ENCODE assay signal across 17 mouse cellular contexts in the genomic region with DNA sequence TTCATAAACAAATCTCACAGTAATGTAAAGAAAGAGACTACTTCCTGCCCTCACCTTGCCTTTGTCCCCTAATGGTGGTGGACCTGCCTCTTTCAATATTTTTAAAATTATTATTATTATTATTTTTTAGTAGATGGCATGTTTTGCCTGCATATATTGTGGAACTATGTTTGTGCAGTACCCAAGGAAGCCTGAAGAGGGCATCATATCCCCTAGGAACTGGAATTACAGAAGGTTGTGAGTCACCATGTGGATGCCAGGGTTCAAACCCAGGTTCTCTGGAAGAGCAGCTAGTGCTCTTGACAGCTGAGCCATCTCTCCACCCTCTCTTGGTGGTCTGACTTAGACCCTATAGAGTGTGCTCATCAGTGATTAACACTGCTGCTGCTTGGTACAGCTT.
A peak's percentile ranks its signal among the peaks of the same experiment; 100 is the strongest.
DNase-seq lines count a peak whose midpoint lies in the region; ATAC-seq and TF ChIP-seq lines count a peak whose summit lies in the region.
"Had no signal": no experiment of that assay in that cellular context is flagged by ENCODE, and none has a peak within 500 bp of the region (broad histone marks: within the 10 kb centered on the region; RNA-seq: fewer than 3 reads in every experiment).

No protein-coding gene starts in this region.

- H3K79me2 ChIP-seq in MEL (ENCODE audit: control insufficient read depth, insufficient read depth, low read length, poor library complexity): no peaks in the 10 kb centered on the region

- intact Hi-C loops in gastrocnemius, adult 2 months (cut with DNase I): no loop called here
- intact Hi-C loops in gastrocnemius, postnatal 36 days (cut with DNase I): no loop called here

- H3K4me1 ChIP-seq in liver, embryonic 14.5 days (replicated peaks; ENCODE audit: control insufficient read depth in 2 of 2, insufficient read depth in 2 of 2, low read length in 1 of 2): no peaks in the 10 kb centered on the region
- H3K4me1 ChIP-seq in MEL (ENCODE audit: control insufficient read depth in 1 of 2, insufficient read depth in 2 of 2, low read length in 2 of 2): no peaks in the 10 kb centered on the region
- peaks cover 18% of the 10 kb centered on the region; the same call in 1 of the 2 replicates for H3K4me1 ChIP-seq in heart, embryonic 10.5 days

- H3K27ac ChIP-seq in gastrocnemius, adult 2 months: no peak overlapping the region
- H3K27ac ChIP-seq in liver, embryonic 14.5 days: no peak overlapping the region
- no peak overlapping the region for H3K27ac ChIP-seq in MEL (ENCODE audit: control insufficient read depth, low read depth, low read length)
- no peak overlapping the region for H3K27ac ChIP-seq in heart, embryonic 10.5 days
- H3K27ac ChIP-seq: lung, embryonic 15.5 days had no signal

- peak; percentile 42 for TF ChIP-seq CTCF in gastrocnemius, adult 2 months (IDR thresholded peaks at IDR 0.05)
- peak; percentile 48; the same call in 1 of the 2 replicates for TF ChIP-seq CTCF in liver, embryonic 14.5 days (IDR thresholded peaks at IDR 0.05; ENCODE audit: low read depth)
- peak in 2 of 3 experiments; percentile 35 to 39; a peak in 4 of 6 replicates for TF ChIP-seq CTCF in MEL (IDR thresholded peaks at IDR 0.05 in 2 of 3, conservative IDR thresholded peaks at IDR 0.05 in 1 of 3; ENCODE audit: control insufficient read depth in 1 of 3, insufficient read depth in 1 of 3, low read depth in 2 of 3, low read length in 3 of 3, poor library complexity in 1 of 3, severe bottlenecking in 1 of 3)

- no peak for DNase-seq in gastrocnemius, adult 2 months
- DNase-seq in gastrocnemius, postnatal 36 days: no peak
- no peak for DNase-seq in liver, embryonic 14.5 days (ENCODE audit: low read depth in 3 of 3, low spot score in 3 of 3)
- DNase-seq in liver: no peak
- DNase-seq in MEL (ENCODE audit: low read depth, low spot score): peak; percentile 12
- peak; percentile 1 for DNase-seq in induced T-regulatory cell, adult 2 months (ENCODE audit: low read depth)
- no peak for DNase-seq in urinary bladder, adult 18-20 months (ENCODE audit: low spot score in 2 of 2)
- no peak for DNase-seq in heart, embryonic 10.5 days (ENCODE audit: low spot score)
- DNase-seq: adrenal gland, postnatal 25 days; B cell, adult 2 months; cerebellum, adult 11 months; heart, adult 18-20 months; heart, postnatal 4 days; kidney, adult 8-10 months had no signal

- no peak overlapping the region for H3K4me2 ChIP-seq in liver, embryonic 14.5 days (ENCODE audit: low read depth)
- H3K4me2 ChIP-seq: lung, embryonic 15.5 days; midbrain, embryonic 11.5 days had no signal

- no peaks in the 10 kb centered on the region for H3K9me3 ChIP-seq in liver, embryonic 14.5 days (ENCODE audit: control insufficient read depth, low read length)
- no peaks in the 10 kb centered on the region for H3K9me3 ChIP-seq in MEL (replicated peaks; ENCODE audit: insufficient read depth, low read length)
- no peaks in the 10 kb centered on the region for H3K9me3 ChIP-seq in heart, embryonic 10.5 days
- H3K9me3 ChIP-seq: lung, embryonic 15.5 days had no signal

- TF ChIP-seq POLR2A in MEL (IDR thresholded peaks at IDR 0.05; ENCODE audit: control insufficient read depth in 1 of 2, insufficient read depth in 1 of 2, low read depth in 1 of 2, low read length in 2 of 2, poor library complexity in 1 of 2): no peak

- no peak for TF ChIP-seq EP300 in liver, embryonic 14.5 days (IDR thresholded peaks at IDR 0.05; ENCODE audit: low read depth)
- TF ChIP-seq EP300 in MEL (IDR thresholded peaks at IDR 0.05; ENCODE audit: low read depth in 1 of 2, low read length in 2 of 2): no peak

- no peak overlapping the region for H3K4me3 ChIP-seq in gastrocnemius, adult 2 months
- H3K4me3 ChIP-seq in liver, embryonic 14.5 days (ENCODE audit: insufficient read depth in 1 of 2, low read depth in 2 of 2, low read length in 2 of 2): no peak overlapping the region
- H3K4me3 ChIP-seq in MEL (ENCODE audit: control insufficient read depth in 1 of 2, insufficient read depth in 1 of 2, low read depth in 2 of 2, low read length in 2 of 2): no peak overlapping the region
- no peak overlapping the region for H3K4me3 ChIP-seq in heart, embryonic 10.5 days
- H3K4me3 ChIP-seq: erythroblast, embryonic 14.5 days; lung, embryonic 15.5 days had no signal

- peak; percentile 31 for TF ChIP-seq RAD21 in MEL (IDR thresholded peaks at IDR 0.05; ENCODE audit: low read depth, low read length)

- no peak for ATAC-seq in liver, embryonic 14.5 days (ENCODE audit: insufficient read depth)

- no peak overlapping the region for H3K9ac ChIP-seq in liver, embryonic 14.5 days (replicated peaks)
- H3K9ac ChIP-seq in MEL (ENCODE audit: control insufficient read depth, low read depth, low read length, poor library complexity, severe bottlenecking): no peak overlapping the region
- H3K9ac ChIP-seq: lung, embryonic 15.5 days had no signal

- no peaks in the 10 kb centered on the region for H3K27me3 ChIP-seq in liver, embryonic 14.5 days (ENCODE audit: control insufficient read depth, insufficient read depth, low read length)
- no peaks in the 10 kb centered on the region; a peak in 1 of 4 replicates for H3K27me3 ChIP-seq in MEL (ENCODE audit: control insufficient read depth in 1 of 2, insufficient read depth in 2 of 2, low read length in 2 of 2)
- H3K27me3 ChIP-seq in heart, embryonic 10.5 days (ENCODE audit: insufficient read depth, poor library complexity, severe bottlenecking): no peaks in the 10 kb centered on the region
- H3K27me3 ChIP-seq: lung, embryonic 15.5 days had no signal

- no peaks in the 10 kb centered on the region for H3K36me3 ChIP-seq in liver, embryonic 14.5 days (replicated peaks; ENCODE audit: control insufficient read depth, insufficient read depth, low read depth)
- no peaks in the 10 kb centered on the region for H3K36me3 ChIP-seq in MEL (ENCODE audit: control insufficient read depth in 1 of 2, insufficient read depth in 2 of 2, low read length in 2 of 2)
- H3K36me3 ChIP-seq in heart, embryonic 10.5 days: no peaks in the 10 kb centered on the region
- H3K36me3 ChIP-seq: lung, embryonic 15.5 days had no signal

TF ChIP-seq in MEL, 35 proteins besides CTCF, POLR2A, EP300 and RAD21:
- TF ChIP-seq TBP (IDR thresholded peaks at IDR 0.05; ENCODE audit: low read depth, low read length): no peak
TF ChIP-seq in MEL: peak in this region for 0.

Comparison
In these comparisons a context has a peak if more than half of its experiments do, and no peak if none do; other contexts are left out.
1. DNase-seq: peak in MEL (single experiment) and induced T-regulatory cell, adult 2 months (single experiment); none in gastrocnemius, adult 2 months (single experiment), gastrocnemius, postnatal 36 days (0 of 2), liver, embryonic 14.5 days (0 of 3), liver (single experiment), urinary bladder, adult 18-20 months (0 of 2) and heart, embryonic 10.5 days (single experiment).
2. Peak in every context shown above with its lines, with median percentiles within 50 percentile points of each other: CTCF ChIP-seq.